Mouse (Mus musculus) testis, adult 2 months (tissue): ENCODE measurements around the gene Btbd9.

Experiments
- CTCF ChIP-seq: fragments of 200-500 bp; IDR thresholded peaks from 2 replicates; pipeline ENCODE4 v1.5.1; 2012; ENCODE audit warnings: low read depth, mild to moderate bottlenecking, inconsistent platforms, low read length, moderate library complexity; ENCODE audit not compliant: control insufficient read depth, insufficient read depth, insufficient replicate concordance
- POLR2A ChIP-seq: fragments of 200-500 bp; IDR thresholded peaks from 2 replicates; pipeline ENCODE4 v1.6.1; 2012; ENCODE audit warnings: low read depth, mild to moderate bottlenecking, inconsistent platforms, low read length, moderate library complexity; ENCODE audit not compliant: control insufficient read depth

GRCm38 (mm10) chr17:30564971-30565370, 11.3 kb downstream of the Btbd9 start:
- TF ChIP-seq CTCF (no peak), POLR2A (no peak)
